Mouse (Mus musculus) erythroid progenitor cell, adult 5-6 weeks (primary cell): Measurements from ENCODE around the gene Vav2. TPM values are rescaled to one million over a fixed set of nuclear protein-coding genes. Genes with fewer than 3 reads are reported as not detected.

ENCODE experiments used
- ATAC-seq: replicated peaks from 2 replicates; pipeline ENCODE4 v1.8.0; 2016; ENCODE audit warnings: moderate number of reproducible peaks, mild to moderate bottlenecking, moderate TSS enrichment, inconsistent platforms; ENCODE audit not compliant: poor library complexity, low FRiP score, severe bottlenecking
- total RNA-seq, 2 experiments: library from RNA; stranded (forward) in 1 of 2; stranded (reverse) in 1 of 2; fragments of 150-400 nt in 1 of 2; fragments of 186-747, 209-891 nt in 1 of 2; gene quantifications; 2 replicates each; pipeline versions ENCODE4 v1.2.3 to v1.2.4; 2015 to 2017; ENCODE audit warnings: low replicate concordance in 2 of 2

Gene Vav2
- total RNA-seq, 2 experiments from 2014 or later, result 1.7 to 10.7 TPM

DNA sequence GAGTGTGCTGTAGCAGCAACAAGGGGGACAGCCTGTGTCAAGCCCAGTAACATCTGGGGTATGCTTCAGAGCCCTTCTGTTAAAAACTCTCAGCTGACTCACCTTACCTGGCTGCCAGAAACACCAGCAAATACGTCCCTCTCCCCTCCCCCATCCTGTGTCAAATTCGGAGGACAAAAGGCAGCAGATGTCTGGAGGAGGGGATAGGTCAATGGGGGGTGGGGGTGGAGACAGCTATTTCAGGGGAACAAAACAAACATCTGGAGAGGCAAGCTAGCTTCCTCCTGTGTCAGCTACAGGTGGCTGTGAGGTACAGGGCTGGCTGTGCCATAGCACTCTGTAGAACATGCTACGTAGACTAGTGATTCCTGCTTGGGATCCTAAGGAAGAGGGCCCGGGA lies 49.0 kb downstream of the Vav2 start:
- ATAC-seq, result no peak

DNA sequence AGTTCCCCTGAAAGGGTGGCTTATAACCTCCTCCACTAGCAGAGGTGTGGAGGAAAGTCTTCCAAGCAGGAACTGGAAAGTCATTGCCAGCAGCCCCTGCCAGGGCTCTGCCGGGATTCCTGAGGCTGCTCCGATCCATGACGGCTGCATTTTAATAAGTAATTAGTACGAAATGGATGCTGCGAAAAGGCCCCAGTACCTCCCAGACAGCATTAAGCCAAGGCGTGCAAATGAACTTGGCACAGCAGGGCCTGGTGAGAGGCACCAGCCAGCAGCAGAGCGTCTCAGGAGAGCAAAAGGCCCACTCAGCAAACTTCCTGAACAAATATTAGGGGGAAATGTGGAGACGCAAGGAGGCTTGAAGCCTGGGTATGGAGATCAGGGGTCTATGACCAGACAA lies 49.7 kb downstream of the Vav2 start:
- ATAC-seq, result no peak

GRCm38 (mm10) chr2:27375141-27375540 lies 51.7 kb downstream of the Vav2 start:
- no peak for ATAC-seq

GRCm38 (mm10) chr2:27373349-27373748 lies 53.5 kb downstream of the Vav2 start:
- ATAC-seq, result no peak

DNA sequence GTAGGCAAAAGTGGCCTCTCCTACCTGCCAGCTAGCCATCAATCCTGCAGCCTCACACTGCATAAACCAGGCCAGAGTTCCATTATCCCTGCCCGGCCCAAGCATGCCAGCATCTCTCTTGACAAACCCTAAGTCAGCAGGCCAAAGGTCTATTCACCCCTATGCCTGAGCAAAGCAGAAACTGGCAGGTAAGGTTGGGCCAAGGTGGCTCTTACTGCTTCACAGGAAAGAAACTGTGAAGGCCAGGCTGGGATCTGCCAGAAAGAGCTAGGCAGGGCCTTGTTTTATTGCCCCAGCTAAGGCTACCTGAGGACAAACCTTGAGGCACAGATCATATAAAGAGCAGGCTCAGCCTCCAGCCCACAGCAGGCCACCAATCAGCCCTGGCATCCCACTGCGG lies 55.4 kb downstream of the Vav2 start:
- ATAC-seq, result no peak

GRCm38 (mm10) chr2:27368980-27369379 lies 57.9 kb downstream of the Vav2 start:
- no peak for ATAC-seq

DNA sequence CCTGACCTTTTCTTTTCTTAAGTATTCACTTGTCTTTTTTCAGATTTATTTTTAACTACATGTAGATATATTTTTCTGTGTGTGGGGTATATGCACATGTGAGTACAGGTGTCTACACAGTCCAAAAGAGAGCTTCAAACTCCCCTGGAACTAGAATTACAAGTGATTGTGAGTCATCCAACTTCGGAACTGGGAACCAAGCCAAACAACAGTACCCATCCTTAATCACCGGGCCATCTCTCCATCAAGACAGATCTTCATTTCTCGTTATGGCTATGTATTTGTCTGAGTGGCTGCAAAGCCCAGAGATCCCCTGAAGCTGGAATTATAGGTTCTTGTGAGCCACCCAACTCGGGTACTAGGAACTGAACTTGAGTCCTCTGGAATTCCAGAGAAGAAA lies 61.5 kb downstream of the Vav2 start:
- no peak for ATAC-seq

DNA sequence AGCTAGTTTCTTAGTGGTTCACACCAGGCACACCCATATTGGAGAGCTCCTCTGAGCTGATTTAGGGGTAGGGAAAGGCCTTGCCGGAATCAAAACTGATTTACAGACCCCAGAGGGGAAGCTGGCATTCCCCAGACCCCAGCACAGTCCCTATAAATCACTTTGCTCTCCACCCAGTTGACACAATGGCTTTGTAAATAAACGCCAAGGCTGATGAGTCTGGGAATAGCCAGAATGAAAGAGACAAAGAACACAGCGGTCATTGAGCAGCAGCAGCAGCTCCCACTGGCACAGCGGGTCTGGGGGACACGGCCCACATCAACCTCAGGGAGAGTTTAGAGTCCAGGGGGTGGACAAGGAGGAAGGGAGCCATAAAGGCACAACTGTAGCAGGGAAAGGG lies 65.0 kb downstream of the Vav2 start:
- ATAC-seq, result no peak

- ATAC-seq, result no peak
Observed at GRCm38 (mm10) chr2:27358461-27358860, 68.4 kb downstream of the Vav2 start.

DNA sequence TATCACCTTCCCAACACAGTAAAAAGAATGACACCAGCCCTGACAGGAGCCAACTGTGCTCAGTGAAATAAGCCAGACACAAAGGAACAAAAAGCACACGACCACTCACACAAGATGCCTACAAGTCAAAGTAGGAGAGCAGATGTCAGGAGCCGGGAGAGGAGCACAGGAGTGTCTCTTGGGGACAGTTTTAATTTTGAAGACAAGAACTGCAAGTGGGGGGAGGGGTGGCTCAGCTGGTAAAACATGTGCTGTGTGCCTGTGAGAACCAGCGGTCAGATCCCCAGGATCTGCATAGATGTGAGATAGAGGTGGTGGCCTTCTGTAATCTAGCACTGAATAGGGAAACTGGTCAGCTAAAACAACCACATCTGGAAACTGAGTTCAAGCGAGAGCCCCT lies 71.1 kb downstream of the Vav2 start:
- ATAC-seq, result no peak

GRCm38 (mm10) chr2:27354610-27355211 lies 72.1 kb downstream of the Vav2 start:
- no peak for ATAC-seq

GRCm38 (mm10) chr2:27352720-27353119 lies 74.1 kb downstream of the Vav2 start:
- no peak for ATAC-seq

DNA sequence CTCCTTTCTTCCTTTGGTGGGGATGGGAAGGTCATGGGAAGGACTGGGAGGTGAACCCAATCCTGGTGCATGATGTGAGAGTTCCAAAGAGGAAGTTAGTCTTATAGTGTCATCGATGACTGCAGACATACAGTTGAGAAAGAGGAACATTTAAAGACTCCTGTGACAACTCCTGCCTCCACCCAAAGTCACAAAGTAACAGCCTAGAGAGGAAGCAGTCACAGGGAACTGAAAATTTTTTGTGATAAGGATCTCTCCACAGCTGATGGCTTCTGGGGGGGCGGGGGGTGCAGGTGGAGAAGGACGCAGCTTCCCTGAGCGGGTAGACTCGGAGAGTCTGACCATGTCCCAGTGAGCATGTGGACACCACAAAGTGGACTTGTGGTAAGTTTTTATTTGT lies 76.5 kb downstream of the Vav2 start:
- ATAC-seq, result no peak

GRCm38 (mm10) chr2:27343984-27344453 lies 82.8 kb downstream of the Vav2 start:
- ATAC-seq, result no peak

GRCm38 (mm10) chr2:27340682-27341081 lies 86.2 kb downstream of the Vav2 start:
- no peak for ATAC-seq

DNA sequence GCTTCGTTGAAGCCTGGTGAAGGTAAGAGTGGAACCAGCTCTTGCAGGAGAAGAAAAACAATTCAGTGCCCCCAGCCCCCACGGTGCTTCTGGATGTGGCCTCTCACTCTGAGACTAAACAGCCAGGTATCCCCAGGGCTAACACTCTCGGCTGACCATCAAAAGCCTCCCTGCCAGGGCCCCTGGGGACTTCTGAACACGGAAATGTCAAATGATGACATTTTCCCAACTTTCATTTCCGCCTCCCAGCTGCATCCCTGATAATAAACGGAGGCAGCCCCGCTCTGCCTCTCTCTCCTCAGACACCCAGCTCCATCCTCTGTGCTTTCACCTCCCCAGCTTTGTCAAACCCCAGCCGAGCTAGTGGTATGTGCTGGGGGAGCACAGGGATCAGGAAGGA lies 87.8 kb downstream of the Vav2 start:
- ATAC-seq, result no peak

DNA sequence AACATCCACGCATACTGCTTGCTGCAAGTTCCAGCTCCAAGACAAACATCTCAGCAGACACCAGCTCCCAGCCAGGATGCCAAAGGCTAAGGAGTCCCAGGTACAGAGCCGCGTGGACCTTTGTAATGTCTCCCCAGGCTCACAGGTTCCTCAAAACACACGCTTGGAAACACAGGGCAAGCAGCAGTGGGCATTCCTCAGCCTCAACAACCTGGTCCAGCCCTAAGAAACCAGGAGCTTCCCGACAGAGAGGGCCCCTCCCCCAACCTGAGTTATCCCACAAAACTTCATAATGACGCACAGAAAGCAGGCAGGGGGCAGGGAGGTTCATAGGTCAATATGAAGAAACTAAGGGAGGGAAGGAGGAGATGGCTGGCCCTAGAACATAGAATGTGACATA lies 89.6 kb downstream of the Vav2 start:
- ATAC-seq, result no peak

- no peak for ATAC-seq
Observed at GRCm38 (mm10) chr2:27336600-27336999, 90.2 kb downstream of the Vav2 start.

- no peak for ATAC-seq
Observed at GRCm38 (mm10) chr2:27334816-27335215, 92.0 kb downstream of the Vav2 start.

GRCm38 (mm10) chr2:27331560-27331959 lies 95.3 kb downstream of the Vav2 start:
- ATAC-seq, result no peak

- ATAC-seq, result no peak
Observed at GRCm38 (mm10) chr2:27330446-27330845, 96.4 kb downstream of the Vav2 start.

- ATAC-seq, result no peak
Observed at GRCm38 (mm10) chr2:27329386-27330060, 97.3 kb downstream of the Vav2 start.
